In genomic region chr4:136172011-136172541, GRCm38 (mm10) we compare ENCODE assay signal across 8 mouse cellular contexts. TPM values are rescaled to one million over a fixed set of nuclear protein-coding genes. Genes with fewer than 3 reads are reported as not detected.
DNase-seq lines count a peak whose midpoint lies in the region; ATAC-seq and TF ChIP-seq lines count a peak whose summit lies in the region.

E2f2 (plus strand) TSS chr4:136172394.

- no peaks in the 10 kb centered on the region for H3K9me3 ChIP-seq in MEL (replicated peaks; ENCODE audit: insufficient read depth, low read length)
- no peaks in the 10 kb centered on the region for H3K9me3 ChIP-seq in embryonic facial prominence, embryonic 10.5 days
- H3K9me3 ChIP-seq in heart, embryonic 11.5 days (replicated peaks; ENCODE audit: control insufficient read depth, low read length): no peaks in the 10 kb centered on the region
- no peaks in the 10 kb centered on the region for H3K9me3 ChIP-seq in kidney, embryonic 15.5 days (replicated peaks)

- no peak for TF ChIP-seq RAD21 in MEL (IDR thresholded peaks at IDR 0.05; ENCODE audit: low read depth, low read length)

- no peak for TF ChIP-seq EP300 in MEL (IDR thresholded peaks at IDR 0.05; ENCODE audit: low read depth in 1 of 2, low read length in 2 of 2)

- H3K79me2 ChIP-seq in MEL (ENCODE audit: control insufficient read depth, insufficient read depth, low read length, poor library complexity): peaks cover 41% of the 10 kb centered on the region

- TF ChIP-seq POLR2A in MEL (IDR thresholded peaks at IDR 0.05; ENCODE audit: control insufficient read depth in 1 of 2, insufficient read depth in 1 of 2, low read depth in 1 of 2, low read length in 2 of 2, poor library complexity in 1 of 2): peak in 1 of 2 experiments; percentile 41; a peak in 1 of 4 replicates

- peak within 1 kb of the TSS; percentile 76 to 92 for H3K4me3 ChIP-seq in MEL (ENCODE audit: control insufficient read depth in 1 of 2, insufficient read depth in 1 of 2, low read depth in 2 of 2, low read length in 2 of 2)
- H3K4me3 ChIP-seq in embryonic facial prominence, embryonic 10.5 days: peak within 1 kb of the TSS; percentile 91
- H3K4me3 ChIP-seq in heart, embryonic 11.5 days (ENCODE audit: low read depth, low read length): peak within 1 kb of the TSS; percentile 60
- peak within 1 kb of the TSS; percentile 79 for H3K4me3 ChIP-seq in kidney, embryonic 15.5 days (replicated peaks)

- peaks cover 0 to 28% of the 10 kb centered on the region in 2 experiments; a peak in 2 of 4 replicates for H3K36me3 ChIP-seq in MEL (ENCODE audit: control insufficient read depth in 1 of 2, insufficient read depth in 2 of 2, low read length in 2 of 2)
- H3K36me3 ChIP-seq in embryonic facial prominence, embryonic 10.5 days (replicated peaks): peaks cover 8% of the 10 kb centered on the region; the same call in 1 of the 2 replicates
- H3K36me3 ChIP-seq in heart, embryonic 11.5 days (ENCODE audit: control insufficient read depth, insufficient read depth, low read length): no peaks in the 10 kb centered on the region
- H3K36me3 ChIP-seq in kidney, embryonic 15.5 days: no peaks in the 10 kb centered on the region; the same call in 1 of the 2 replicates

- H3K9ac ChIP-seq in MEL (ENCODE audit: control insufficient read depth, low read depth, low read length, poor library complexity, severe bottlenecking): peak within 1 kb of the TSS; percentile 99
- H3K9ac ChIP-seq in heart, embryonic 11.5 days (ENCODE audit: low read depth, low read length): peak within 1 kb of the TSS; percentile 83
- H3K9ac ChIP-seq in kidney, embryonic 15.5 days: peak within 1 kb of the TSS; percentile 68

- peak; percentile 49; the same call in 1 of the 2 replicates for ATAC-seq in heart, embryonic 11.5 days (replicated peaks; ENCODE audit: insufficient number of reproducible peaks, low FRiP score, low TSS enrichment)
- peak; percentile 35; the same call in 1 of the 2 replicates for ATAC-seq in kidney, embryonic 15.5 days (replicated peaks; ENCODE audit: low FRiP score)

- no peak for TF ChIP-seq CTCF in MEL (IDR thresholded peaks at IDR 0.05 in 2 of 3, conservative IDR thresholded peaks at IDR 0.05 in 1 of 3; ENCODE audit: control insufficient read depth in 1 of 3, insufficient read depth in 1 of 3, low read depth in 2 of 3, low read length in 3 of 3, poor library complexity in 1 of 3, severe bottlenecking in 1 of 3)

- peaks cover 10 to 34% of the 10 kb centered on the region in 2 experiments for H3K4me1 ChIP-seq in MEL (ENCODE audit: control insufficient read depth in 1 of 2, insufficient read depth in 2 of 2, low read length in 2 of 2)
- H3K4me1 ChIP-seq in embryonic facial prominence, embryonic 10.5 days: peaks cover 53% of the 10 kb centered on the region
- peaks cover 29% of the 10 kb centered on the region for H3K4me1 ChIP-seq in heart, embryonic 11.5 days (ENCODE audit: control insufficient read depth, insufficient read depth, low read length)
- H3K4me1 ChIP-seq in kidney, embryonic 15.5 days: peaks cover 41% of the 10 kb centered on the region

- peak within 1 kb of the TSS; percentile 95 for H3K4me2 ChIP-seq in heart, embryonic 11.5 days
- H3K4me2 ChIP-seq in kidney, embryonic 15.5 days: peak within 1 kb of the TSS; percentile 98

- DNase-seq in B cell, adult 2 months: peak; percentile 77 to 78
- DNase-seq in MEL (ENCODE audit: low read depth, low spot score): peak; percentile 90
- DNase-seq in embryonic facial prominence, embryonic 10.5 days (ENCODE audit: low spot score): peak; percentile 83
- DNase-seq in lung, postnatal 25 days (ENCODE audit: low spot score): peak; percentile 71
- DNase-seq in retina, postnatal 7 days (ENCODE audit: low read depth, low spot score): peak; percentile 65
- DNase-seq in frontal cortex, postnatal 25 days (ENCODE audit: low spot score in 2 of 2): no peak

- peak within 1 kb of the TSS; percentile 99 for H3K27ac ChIP-seq in MEL (ENCODE audit: control insufficient read depth, low read depth, low read length)
- H3K27ac ChIP-seq in embryonic facial prominence, embryonic 10.5 days (replicated peaks): peak within 1 kb of the TSS; percentile 90
- H3K27ac ChIP-seq in heart, embryonic 11.5 days (ENCODE audit: low read depth, low read length): peak within 1 kb of the TSS; percentile 62
- peak within 1 kb of the TSS; percentile 71 for H3K27ac ChIP-seq in kidney, embryonic 15.5 days

- H3K27me3 ChIP-seq in MEL (ENCODE audit: control insufficient read depth in 1 of 2, insufficient read depth in 2 of 2, low read length in 2 of 2): no peaks in the 10 kb centered on the region
- peaks cover 8% of the 10 kb centered on the region; the same call in 1 of the 2 replicates for H3K27me3 ChIP-seq in embryonic facial prominence, embryonic 10.5 days (replicated peaks; ENCODE audit: low read depth, poor library complexity, severe bottlenecking)
- no peaks in the 10 kb centered on the region for H3K27me3 ChIP-seq in heart, embryonic 11.5 days (ENCODE audit: control insufficient read depth, insufficient read depth, low read length)
- no peaks in the 10 kb centered on the region for H3K27me3 ChIP-seq in kidney, embryonic 15.5 days

- WGBS in embryonic facial prominence, embryonic 10.5 days: under 1% methylated on average over 35 of the region's 35 CpGs
- 0% methylated on average over 35 of the region's 35 CpGs for WGBS in heart, embryonic 11.5 days (ENCODE audit: insufficient replicate concordance)
- WGBS in kidney, embryonic 15.5 days: under 1% methylated on average over 35 of the region's 35 CpGs

TF ChIP-seq in MEL, 35 proteins besides CTCF, POLR2A, EP300 and RAD21:
- TF ChIP-seq ZC3H11A (IDR thresholded peaks at IDR 0.05; ENCODE audit: low read depth, low read length) (no peak), TAL1 (IDR thresholded peaks at IDR 0.05; ENCODE audit: low read length) (no peak), USF1 (IDR thresholded peaks at IDR 0.05; ENCODE audit: low read depth, low read length) (no peak), BHLHE40 (IDR thresholded peaks at IDR 0.05; ENCODE audit: borderline replicate concordance, low read depth, low read length) (no peak), JUND (IDR thresholded peaks at IDR 0.05; ENCODE audit: low read depth, low read length) (no peak), ZMIZ1 (IDR thresholded peaks at IDR 0.05; ENCODE audit: low read depth, low read length) (no peak), ZNF384 (IDR thresholded peaks at IDR 0.05; ENCODE audit: low read depth, low read length) (peak; percentile 94), MYC (IDR thresholded peaks at IDR 0.05; ENCODE audit: low read depth, low read length) (no peak), ELF1 (IDR thresholded peaks at IDR 0.05; ENCODE audit: low read depth, low read length) (0 out of 2 replicates have a peak, but pooled peaks have one; percentile 40), E2F4 (IDR thresholded peaks at IDR 0.05; ENCODE audit: borderline replicate concordance, low read depth, low read length) (peak; percentile 98), MAZ (IDR thresholded peaks at IDR 0.05; ENCODE audit: low read depth, low read length) (0 out of 2 replicates have a peak, but pooled peaks have one; percentile 26), MYB (IDR thresholded peaks at IDR 0.05; ENCODE audit: low read depth, low read length) (no peak), MAFK (IDR thresholded peaks at IDR 0.05; ENCODE audit: borderline replicate concordance, low read depth, low read length) (no peak), MAX (IDR thresholded peaks at IDR 0.05; ENCODE audit: low read length) (peak; percentile 2; the same call in 1 of the 2 replicates), ETS1 (IDR thresholded peaks at IDR 0.05; ENCODE audit: low read depth, low read length) (no peak; the same call in 1 of the 2 replicates), SIN3A (IDR thresholded peaks at IDR 0.05; ENCODE audit: low read length) (peak; percentile 74), MXI1 (IDR thresholded peaks at IDR 0.05; ENCODE audit: low read depth, low read length) (no peak; the same call in none of the 2 replicates), GABPA (IDR thresholded peaks at IDR 0.05; ENCODE audit: low read depth, low read length) (no peak), POLR2AphosphoS2 (IDR thresholded peaks at IDR 0.05; ENCODE audit: low read length) (peak; percentile 29; the same call in 1 of the 2 replicates), POLR2AphosphoS5 (IDR thresholded peaks at IDR 0.05; ENCODE audit: borderline replicate concordance, low read depth, low read length) (no peak), HCFC1 (IDR thresholded peaks at IDR 0.05; ENCODE audit: low read depth, low read length) (peak; percentile 60), NRF1 (IDR thresholded peaks at IDR 0.05; ENCODE audit: insufficient read depth, low read depth, low read length, poor library complexity, severe bottlenecking) (no peak), GATA1 (IDR thresholded peaks at IDR 0.05; ENCODE audit: low read depth, low read length) (no peak), ZKSCAN1 (IDR thresholded peaks at IDR 0.05; ENCODE audit: low read depth, low read length) (no peak), CHD1 (IDR thresholded peaks at IDR 0.05; ENCODE audit: low read depth, low read length) (no peak), CHD2 (IDR thresholded peaks at IDR 0.05; ENCODE audit: low read length) (no peak), NELFE (IDR thresholded peaks at IDR 0.05; ENCODE audit: low read depth, low read length) (0 out of 2 replicates have a peak, but pooled peaks have one; percentile 29), TBP (IDR thresholded peaks at IDR 0.05; ENCODE audit: low read depth, low read length) (peak; percentile 72)
TF ChIP-seq in MEL: peak in this region for 10.

RNA-seq across cellular contexts. Expression of gene E2f2, which starts in this region (rescaled TPM):
- 11.2 and 12.3 TPM in 2 replicates for total RNA-seq in MEL (2012; rRNA removed)
- polyA plus RNA-seq in MEL (2012; ENCODE audit: insufficient read depth in 1 of 2, insufficient read length in 2 of 2, low read depth in 1 of 2, low replicate concordance in 2 of 2, missing spikeins in 1 of 2): 10 to 100 TPM in 1 of 2 experiments, not detected in 1; 25.4 TPM
- polyA plus RNA-seq in embryonic facial prominence, embryonic 10.5 days (2016; fragmentation: Nextera tagmentation; extraction: Ambion mirVana): 6.2 TPM in 2 replicates
- polyA plus RNA-seq in heart, embryonic 11.5 days (2014; fragmentation: Nextera tagmentation; extraction: Ambion mirVana): 4.8 and 5.8 TPM in 2 replicates
- 9.7 and 10.5 TPM in 2 replicates for polyA plus RNA-seq in kidney, embryonic 15.5 days (2015; fragmentation: Nextera tagmentation; extraction: Ambion mirVana)

Comparison
In these comparisons a context has a peak if more than half of its experiments do, and no peak if none do; other contexts are left out.
1. DNase-seq: peak in B cell, adult 2 months (2 of 2), MEL (single experiment), embryonic facial prominence, embryonic 10.5 days (single experiment), lung, postnatal 25 days (single experiment) and retina, postnatal 7 days (single experiment); none in frontal cortex, postnatal 25 days (0 of 2).
2. Peak in every context shown above with its lines, with median percentiles within 50 percentile points of each other: H3K27ac ChIP-seq, H3K4me3 ChIP-seq and H3K9ac ChIP-seq.